Mouse (Mus musculus): ENCODE results near the gene Tnfrsf21. TPM values are rescaled to one million over a fixed set of nuclear protein-coding genes. Genes with fewer than 3 reads are reported as not detected.

Tnfrsf21 gene
- polyA plus RNA-seq, 1 experiment from 2014 or later: 25.4 TPM

DNA sequence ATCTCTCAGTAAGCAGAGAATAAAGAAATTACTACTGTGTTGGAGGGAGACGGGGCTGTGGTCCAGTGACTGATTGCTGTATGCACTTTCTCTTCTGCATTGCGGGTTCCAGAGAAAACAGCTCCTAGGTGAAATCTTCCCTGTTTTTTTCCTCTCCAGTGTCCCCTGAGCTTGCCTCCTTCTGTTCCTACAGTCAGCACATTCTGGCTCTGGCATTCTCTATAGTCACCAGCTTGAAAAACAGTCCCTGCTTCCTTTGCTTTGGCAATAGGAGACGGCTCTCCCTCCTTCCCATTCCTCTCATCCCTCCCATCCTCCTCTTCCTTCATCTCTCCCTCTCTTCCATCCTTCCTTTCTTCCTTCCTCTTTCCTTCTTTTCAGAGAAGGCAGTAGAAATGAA lies 13.9 kb downstream of the Tnfrsf21 start:
- Histone ChIP-seq H3K36me3 (peaks cover 8% of the 10 kb centered on the region; the same call in 1 of the 2 replicates), H3K4me1 (no peaks in the 10 kb centered on the region), H3K9me3 (replicated peaks) (no peaks in the 10 kb centered on the region), H3K27me3 (ENCODE audit: low read depth, poor library complexity, severe bottlenecking) (no peaks in the 10 kb centered on the region), H3K4me3 (no peak overlapping the region), H3K27ac (replicated peaks) (no peak overlapping the region)
- DNase-seq (ENCODE audit: low spot score): no peak
- 90% methylated on average over 3 of the region's 3 CpGs for WGBS

DNA sequence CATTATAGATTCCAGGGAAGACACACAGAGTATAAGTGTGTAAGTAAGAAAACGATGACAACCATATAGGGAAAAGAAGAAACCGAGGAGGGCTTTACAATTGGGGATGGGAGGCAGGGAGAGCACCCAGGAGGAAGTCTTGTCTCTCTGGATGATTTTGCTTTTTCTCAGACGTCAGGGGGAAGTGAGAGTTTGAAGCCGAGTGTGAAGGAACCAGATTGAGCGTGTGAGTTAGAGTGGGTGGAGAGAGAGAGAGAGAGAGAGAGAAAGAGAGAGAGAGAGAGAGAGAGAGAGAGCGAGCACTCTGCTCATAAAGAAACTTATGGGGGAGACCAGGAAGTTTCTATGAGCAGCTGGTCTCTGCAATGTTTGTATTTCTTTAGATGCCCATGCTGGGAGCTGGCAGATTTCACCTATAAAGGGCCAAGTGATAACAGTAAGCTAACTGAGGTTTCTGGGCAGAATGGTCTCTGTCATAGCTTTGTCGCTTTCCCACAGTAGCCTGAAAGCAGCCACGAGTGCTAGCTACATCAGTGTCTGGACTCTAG lies 16.2 kb downstream of the Tnfrsf21 start:
- H3K27ac ChIP-seq (replicated peaks): no peak overlapping the region
- H3K4me1 ChIP-seq: no peaks in the 10 kb centered on the region
- no peak overlapping the region for H3K4me3 ChIP-seq
- no peaks in the 10 kb centered on the region for H3K27me3 ChIP-seq (ENCODE audit: low read depth, poor library complexity, severe bottlenecking)
- DNase-seq (ENCODE audit: low spot score): no peak
- no peaks in the 10 kb centered on the region for H3K9me3 ChIP-seq (replicated peaks)
- H3K36me3 ChIP-seq: peaks cover 9% of the 10 kb centered on the region
- WGBS: 85% methylated on average over 8 of the region's 8 CpGs

DNA sequence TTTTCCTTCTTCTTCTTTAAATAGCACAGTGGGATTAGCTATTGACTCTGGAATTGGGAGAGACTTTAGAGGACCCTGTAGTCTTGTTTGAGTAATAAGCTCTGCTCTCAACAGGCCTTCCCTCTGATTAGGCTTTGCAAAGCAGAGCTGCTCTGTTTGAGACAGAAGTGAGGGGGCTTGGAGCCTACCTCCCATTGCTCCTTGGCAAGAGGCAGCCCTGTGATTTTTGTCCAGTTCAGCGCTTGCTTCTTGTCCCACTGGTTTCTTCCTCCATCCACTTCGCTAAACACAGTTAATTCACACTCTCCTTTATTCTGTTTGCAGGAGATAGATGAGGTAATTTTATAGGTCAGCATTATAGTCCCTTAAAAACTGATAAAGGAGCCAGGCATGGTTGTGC lies 19.0 kb downstream of the Tnfrsf21 start:
- WGBS: 94% methylated on average over 2 of the region's 2 CpGs
- peaks cover 37% of the 10 kb centered on the region for H3K36me3 ChIP-seq
- H3K4me3 ChIP-seq: no peak overlapping the region
- H3K4me1 ChIP-seq: no peaks in the 10 kb centered on the region
- DNase-seq (ENCODE audit: low spot score): no peak
- H3K27me3 ChIP-seq (ENCODE audit: low read depth, poor library complexity, severe bottlenecking): no peaks in the 10 kb centered on the region
- H3K27ac ChIP-seq (replicated peaks): no peak overlapping the region
- H3K9me3 ChIP-seq (replicated peaks): no peaks in the 10 kb centered on the region

- DNase-seq (ENCODE audit: low spot score): no peak
- no peaks in the 10 kb centered on the region for H3K4me1 ChIP-seq
- no peak overlapping the region for H3K27ac ChIP-seq (replicated peaks)
- 89% methylated on average over 10 of the region's 10 CpGs for WGBS
- H3K36me3 ChIP-seq: peaks cover 45% of the 10 kb centered on the region
- H3K27me3 ChIP-seq (ENCODE audit: low read depth, poor library complexity, severe bottlenecking): no peaks in the 10 kb centered on the region
- no peaks in the 10 kb centered on the region for H3K9me3 ChIP-seq (replicated peaks)
- H3K4me3 ChIP-seq: no peak overlapping the region
These were observed 19.9 kb downstream of the Tnfrsf21 start for GRCm38 (mm10) chr17:43036058-43036757.

GRCm38 (mm10) chr17:43040571-43040970 lies 24.2 kb downstream of the Tnfrsf21 start:
- Histone ChIP-seq H3K36me3 (peaks cover 81% of the 10 kb centered on the region), H3K27ac (replicated peaks) (no peak overlapping the region), H3K4me3 (no peak overlapping the region), H3K9me3 (replicated peaks) (no peaks in the 10 kb centered on the region), H3K4me1 (no peaks in the 10 kb centered on the region), H3K27me3 (ENCODE audit: low read depth, poor library complexity, severe bottlenecking) (no peaks in the 10 kb centered on the region)
- DNase-seq (ENCODE audit: low spot score): no peak
- WGBS: 81% methylated on average over 3 of the region's 3 CpGs

DNA sequence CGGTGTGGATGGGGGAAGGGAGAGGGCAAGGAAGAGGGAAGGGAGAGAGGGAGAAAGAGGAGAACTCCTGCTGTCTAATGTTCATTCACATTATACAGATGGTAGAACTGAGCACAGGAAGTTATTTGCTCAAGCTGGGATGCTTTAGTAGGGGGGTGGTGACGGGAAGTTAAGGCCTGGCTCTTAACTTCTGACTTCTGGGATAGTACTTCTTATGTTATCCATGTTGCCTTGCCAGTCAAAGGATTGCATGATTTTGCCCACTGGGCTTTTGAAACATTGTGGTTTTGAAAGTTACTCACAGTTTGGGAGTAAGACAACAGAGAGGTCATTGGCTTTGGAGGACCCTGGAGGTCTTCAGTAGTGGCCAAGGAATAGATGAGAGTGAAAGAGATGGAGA lies 34.3 kb downstream of the Tnfrsf21 start:
- H3K4me1 ChIP-seq: no peaks in the 10 kb centered on the region
- H3K4me3 ChIP-seq: no peak overlapping the region
- 96% methylated on average over 2 of the region's 2 CpGs for WGBS
- H3K27ac ChIP-seq (replicated peaks): no peak overlapping the region
- H3K9me3 ChIP-seq (replicated peaks): no peaks in the 10 kb centered on the region
- no peaks in the 10 kb centered on the region for H3K27me3 ChIP-seq (ENCODE audit: low read depth, poor library complexity, severe bottlenecking)
- DNase-seq (ENCODE audit: low spot score): no peak
- H3K36me3 ChIP-seq: peaks cover 8% of the 10 kb centered on the region; the same call in 1 of the 2 replicates

- 91% methylated on average over 1 of the region's 1 CpGs for WGBS
- Histone ChIP-seq H3K36me3 (peaks cover 6% of the 10 kb centered on the region; the same call in 1 of the 2 replicates), H3K4me1 (no peaks in the 10 kb centered on the region), H3K27ac (replicated peaks) (no peak overlapping the region), H3K4me3 (no peak overlapping the region), H3K9me3 (replicated peaks) (no peaks in the 10 kb centered on the region), H3K27me3 (ENCODE audit: low read depth, poor library complexity, severe bottlenecking) (no peaks in the 10 kb centered on the region)
- DNase-seq (ENCODE audit: low spot score): no peak
These were observed 36.4 kb downstream of the Tnfrsf21 start for GRCm38 (mm10) chr17:43052791-43053190.

DNA sequence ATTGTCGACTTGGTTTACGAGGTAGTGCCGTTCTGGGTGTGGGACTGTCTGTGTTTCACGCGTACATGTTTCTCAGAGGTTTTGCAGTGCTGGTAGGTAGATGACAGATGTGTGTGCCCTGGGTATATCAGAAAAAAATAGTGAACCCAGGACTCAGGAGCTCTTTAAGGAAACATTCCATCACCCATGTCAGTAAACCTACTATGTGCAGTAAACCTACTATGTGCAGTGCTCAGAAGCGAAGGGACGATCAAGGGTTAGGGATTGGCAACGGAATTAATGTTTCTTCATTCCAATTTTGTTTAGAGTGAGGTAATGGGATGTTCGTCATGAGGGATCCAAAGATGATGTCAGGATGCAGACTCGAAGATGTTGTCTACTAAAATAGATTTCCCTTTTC lies 37.6 kb downstream of the Tnfrsf21 start:
- Histone ChIP-seq H3K4me1 (no peaks in the 10 kb centered on the region), H3K27me3 (ENCODE audit: low read depth, poor library complexity, severe bottlenecking) (no peaks in the 10 kb centered on the region), H3K9me3 (replicated peaks) (no peaks in the 10 kb centered on the region), H3K36me3 (peaks cover 4% of the 10 kb centered on the region; the same call in 1 of the 2 replicates), H3K27ac (replicated peaks) (no peak overlapping the region), H3K4me3 (no peak overlapping the region)
- no peak for DNase-seq (ENCODE audit: low spot score)
- WGBS: 95% methylated on average over 10 of the region's 10 CpGs

DNA sequence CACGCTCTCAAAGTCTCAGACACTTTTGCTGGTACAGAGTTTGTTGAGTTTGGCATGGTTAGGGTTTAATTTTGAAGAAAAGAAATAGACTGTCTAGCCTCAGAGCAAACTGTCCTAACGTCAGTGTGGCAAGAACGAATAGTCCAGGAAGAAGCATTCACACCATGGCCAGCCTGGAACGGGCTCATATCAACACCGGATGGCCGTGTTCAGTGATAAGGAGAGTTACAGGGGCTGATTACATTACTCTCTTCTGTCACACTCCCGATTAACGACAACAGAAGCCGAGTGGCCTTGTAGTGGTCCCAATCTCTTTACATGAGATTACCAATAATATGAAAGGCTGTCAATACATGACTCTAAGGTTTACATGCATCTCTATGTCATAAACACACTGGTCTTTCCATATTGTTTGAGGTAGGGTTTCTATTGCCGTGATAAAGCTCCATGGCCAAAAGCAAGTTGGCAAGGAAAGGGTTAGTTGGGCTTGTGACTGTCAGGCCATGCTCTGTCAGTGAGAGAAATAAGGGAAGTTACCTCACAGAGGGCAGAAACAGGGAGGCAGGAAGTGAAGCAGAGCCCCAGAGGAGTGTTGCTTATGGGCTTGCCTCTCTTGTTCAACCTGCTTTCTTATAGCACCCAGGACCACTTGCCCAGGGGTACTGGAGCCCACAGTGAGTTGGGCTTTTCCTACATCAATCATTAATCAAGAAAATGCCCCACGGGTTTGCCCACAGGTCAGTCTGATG lies 42.1 kb downstream of the Tnfrsf21 start:
- Histone ChIP-seq H3K9me3 (replicated peaks) (no peaks in the 10 kb centered on the region), H3K4me3 (no peak overlapping the region), H3K27ac (replicated peaks) (no peak overlapping the region), H3K4me1 (no peaks in the 10 kb centered on the region), H3K27me3 (ENCODE audit: low read depth, poor library complexity, severe bottlenecking) (no peaks in the 10 kb centered on the region), H3K36me3 (peaks cover 7% of the 10 kb centered on the region)
- WGBS: 95% methylated on average over 11 of the region's 11 CpGs
- DNase-seq (ENCODE audit: low spot score): no peak

GRCm38 (mm10) chr17:43064705-43065104 lies 48.4 kb downstream of the Tnfrsf21 start:
- H3K9me3 ChIP-seq (replicated peaks): no peaks in the 10 kb centered on the region
- DNase-seq (ENCODE audit: low spot score): no peak
- peaks cover 30% of the 10 kb centered on the region for H3K36me3 ChIP-seq
- H3K4me1 ChIP-seq: no peaks in the 10 kb centered on the region
- no peak overlapping the region for H3K4me3 ChIP-seq
- no peaks in the 10 kb centered on the region for H3K27me3 ChIP-seq (ENCODE audit: low read depth, poor library complexity, severe bottlenecking)
- 96% methylated on average over 6 of the region's 6 CpGs for WGBS
- H3K27ac ChIP-seq (replicated peaks): no peak overlapping the region

DNA sequence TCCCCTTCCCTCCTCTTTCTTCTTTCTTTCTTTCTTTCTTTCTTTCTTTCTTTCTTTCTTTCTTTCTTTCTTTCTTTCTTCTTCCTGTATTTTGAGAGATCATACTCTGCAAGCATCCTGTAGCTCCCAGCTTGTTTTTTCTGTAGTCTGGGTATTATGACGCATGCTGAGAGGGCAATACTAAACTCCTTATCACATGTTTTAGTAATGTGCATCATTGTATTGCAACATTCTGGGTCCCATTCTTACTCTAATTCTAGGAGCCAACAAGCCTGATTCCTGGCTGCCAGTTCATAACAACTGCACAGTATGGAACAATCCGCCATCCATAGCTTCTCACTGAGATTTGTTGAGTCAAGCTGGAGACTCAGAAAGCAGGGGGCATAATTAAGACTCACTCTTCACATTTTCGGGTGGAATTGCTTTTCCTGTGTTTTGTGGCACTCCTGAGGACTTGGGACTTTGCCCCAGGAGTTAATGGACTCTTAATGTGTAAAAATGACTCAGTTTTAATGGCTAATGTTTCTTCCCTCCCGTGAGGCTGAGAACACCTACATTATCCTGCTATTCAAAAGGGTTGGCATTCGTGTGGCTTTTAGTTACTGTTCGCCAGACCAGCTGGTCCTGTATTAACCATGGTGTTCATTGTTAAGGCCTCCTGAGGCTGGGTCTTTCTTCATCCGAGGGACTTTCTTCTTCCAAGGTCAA lies 52.6 kb downstream of the Tnfrsf21 start:
- Histone ChIP-seq H3K36me3 (peaks cover 34% of the 10 kb centered on the region), H3K4me3 (no peak overlapping the region), H3K27me3 (ENCODE audit: low read depth, poor library complexity, severe bottlenecking) (no peaks in the 10 kb centered on the region), H3K9me3 (replicated peaks) (no peaks in the 10 kb centered on the region), H3K4me1 (no peaks in the 10 kb centered on the region), H3K27ac (replicated peaks) (no peak overlapping the region)
- no peak for DNase-seq (ENCODE audit: low spot score)
- 90% methylated on average over 7 of the region's 7 CpGs for WGBS

- H3K27ac ChIP-seq (replicated peaks): no peak overlapping the region
- DNase-seq (ENCODE audit: low spot score): no peak
- no peaks in the 10 kb centered on the region for H3K9me3 ChIP-seq (replicated peaks)
- 83% methylated on average over 2 of the region's 2 CpGs for WGBS
- no peaks in the 10 kb centered on the region for H3K4me1 ChIP-seq
- H3K27me3 ChIP-seq (ENCODE audit: low read depth, poor library complexity, severe bottlenecking): no peaks in the 10 kb centered on the region
- no peak overlapping the region for H3K4me3 ChIP-seq
- peaks cover 21% of the 10 kb centered on the region for H3K36me3 ChIP-seq
These were observed 54.6 kb downstream of the Tnfrsf21 start for GRCm38 (mm10) chr17:43070946-43071345.

All from midbrain, embryonic 10.5 days (tissue).